Mouse (Mus musculus) kidney, adult 11 months (tissue): ENCODE data around the gene Cdhr3.
"Not testable (repeated sequence)": the region's sequence is repeated elsewhere in the genome, so short reads cannot be mapped to it uniquely, and the experiment has no call there.

Source experiments
- DNase-seq: peaks from one replicate; pipeline ENCODE4 v3.0.0; 2022

Gene Cdhr3

DNA sequence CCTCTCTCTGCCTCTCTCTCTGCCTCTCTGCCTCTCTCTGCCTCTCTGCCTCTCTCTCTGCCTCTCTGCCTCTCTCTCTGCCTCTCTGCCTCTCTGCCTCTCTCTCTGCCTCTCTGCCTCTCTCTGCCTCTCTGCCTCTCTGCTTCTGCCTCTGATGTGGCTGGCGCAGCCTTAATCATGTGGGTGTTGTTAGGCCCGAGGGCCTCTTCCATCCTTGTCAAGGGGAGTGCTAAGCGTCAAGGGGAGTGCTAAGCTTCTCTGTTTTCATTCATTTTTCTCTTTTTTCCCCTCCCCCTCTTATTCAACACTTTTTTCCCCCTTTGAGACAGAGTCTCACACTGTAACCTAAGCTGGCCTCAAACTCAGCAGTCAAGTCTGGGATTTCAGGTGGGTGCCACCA lies 92.9 kb downstream of the Cdhr3 start:
- DNase-seq: not testable (repeated sequence)

DNA sequence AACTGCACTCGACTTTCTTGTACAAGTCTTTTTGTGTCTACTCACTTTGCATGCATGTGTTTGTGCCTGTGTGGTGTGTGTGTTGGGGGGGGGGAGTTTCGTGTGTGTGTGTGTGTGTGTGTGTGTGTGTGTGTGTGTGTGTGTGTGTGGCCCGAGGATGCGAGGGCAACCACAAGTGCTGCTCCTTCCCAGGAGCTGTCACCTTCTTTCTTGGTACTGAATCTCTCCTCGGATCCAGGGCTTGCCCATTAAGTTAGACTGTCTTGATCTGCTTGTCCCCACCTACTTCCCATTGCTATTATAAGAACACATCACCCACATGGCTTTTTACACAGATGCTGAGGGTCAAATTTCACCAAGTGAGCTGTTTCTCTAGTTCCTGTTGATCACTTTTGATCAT lies 93.9 kb downstream of the Cdhr3 start:
- DNase-seq: no peak

GRCm38 (mm10) chr12:32995081-32995834 lies 97.4 kb downstream of the Cdhr3 start:
- DNase-seq: peak; percentile 67

DNA sequence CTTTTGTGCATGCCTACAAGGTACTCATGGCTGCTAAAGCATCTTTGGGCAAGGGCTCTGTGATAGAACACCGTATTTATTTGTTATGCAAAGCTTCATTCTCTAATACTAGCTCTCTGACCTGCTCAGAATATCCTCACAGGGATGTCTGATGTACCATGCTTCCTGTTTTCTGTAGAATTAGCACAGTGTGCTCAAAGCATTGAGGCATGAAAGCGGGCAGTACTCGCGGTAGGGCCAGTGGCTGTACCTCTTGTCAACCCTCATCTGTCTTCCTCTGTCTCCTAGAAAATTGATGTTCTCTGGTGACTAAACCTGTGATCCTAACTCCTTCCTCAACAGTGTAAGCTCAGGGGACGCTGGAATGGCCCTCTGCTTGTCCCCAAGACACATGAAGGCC lies 98.6 kb downstream of the Cdhr3 start:
- DNase-seq: no peak

DNA sequence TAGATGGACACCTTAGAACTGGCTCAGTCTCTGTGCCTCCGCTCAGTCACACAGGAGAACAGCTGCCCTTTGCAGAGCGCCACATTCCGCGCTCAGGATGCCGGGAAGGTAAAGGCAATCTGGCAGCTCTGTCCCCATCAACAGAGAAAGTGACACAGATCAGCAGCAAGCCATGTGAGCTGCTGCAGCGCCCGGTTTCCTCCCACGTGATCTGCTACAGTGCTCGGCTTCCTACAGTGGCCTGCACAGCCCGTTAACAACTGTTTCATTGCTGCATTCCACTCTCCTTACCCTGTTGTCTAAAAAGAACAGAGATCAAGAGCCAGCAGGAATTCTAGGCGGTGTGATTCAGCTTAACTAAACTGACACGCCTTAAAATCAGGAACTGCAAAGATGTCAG lies 102.9 kb downstream of the Cdhr3 start:
- no peak for DNase-seq

DNA sequence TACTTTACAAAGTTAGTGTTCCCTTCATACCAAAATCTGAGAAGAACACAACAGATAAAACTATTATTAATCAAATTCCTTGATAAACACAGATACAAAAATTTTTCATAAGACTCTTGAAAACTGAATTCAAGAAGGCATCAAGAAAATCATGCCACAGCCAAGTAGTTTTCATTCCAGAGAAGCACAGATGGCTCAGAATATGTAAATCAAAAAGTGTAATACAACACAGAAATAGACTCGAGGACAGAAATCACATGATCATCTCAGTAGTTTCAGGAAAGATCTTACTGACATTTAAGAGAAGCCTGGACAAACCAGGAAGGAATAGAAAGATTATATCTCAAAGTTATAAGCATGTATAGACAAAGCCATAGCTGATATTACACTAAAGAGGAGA lies 106.4 kb downstream of the Cdhr3 start:
- no peak for DNase-seq
